Mouse (Mus musculus) liver, postnatal 0 days (tissue): ENCODE results near the gene Arxes1. TPM values are rescaled to one million over a fixed set of nuclear protein-coding genes. Genes with fewer than 3 reads are reported as not detected.
A peak's percentile ranks its signal among the peaks of the same experiment; 100 is the strongest.

ENCODE experiments used
- ATAC-seq: fragments of 200-750 bp; cut with Nextera tagmentation; 2 replicates; pipeline ENCODE4 v1.8.0; 2017; ENCODE audit warnings: mild to moderate bottlenecking, moderate library complexity
- DNase-seq: peaks from one replicate; pipeline ENCODE4 v3.0.0-alpha.2; 2016
- H3K27ac ChIP-seq: fragments of 300-500 bp; sonication (generic); 2 replicates; pipeline ENCODE4 v1.5.1; 2014; ENCODE audit warnings: antibody characterized with exemption, moderate library complexity, mild to moderate bottlenecking, low read depth
- H3K27me3 ChIP-seq: fragments of 300-500 bp; sonication (generic); 2 replicates; pipeline ENCODE4 v1.6.1; 2014; ENCODE audit warnings: low read length, control low read depth, mixed read lengths; ENCODE audit not compliant: insufficient read depth
- H3K36me3 ChIP-seq: fragments of 300-500 bp; sonication (generic); replicated peaks from 2 replicates; pipeline ENCODE4 v1.6.1; 2014; ENCODE audit warnings: mild to moderate bottlenecking, control low read depth, low read length, moderate library complexity, mixed read lengths; ENCODE audit not compliant: insufficient read depth
- H3K4me1 ChIP-seq: fragments of 300-500 bp; sonication (generic); 2 replicates; pipeline ENCODE4 v1.6.1; 2014; ENCODE audit warnings: antibody characterized with exemption, mild to moderate bottlenecking, control low read depth; ENCODE audit not compliant: insufficient read depth
- H3K4me2 ChIP-seq: fragments of 300-500 bp; sonication (generic); 2 replicates; pipeline ENCODE4 v1.6.1; 2014; ENCODE audit warnings: low read depth, mild to moderate bottlenecking, low read length, moderate library complexity, mixed read lengths
- H3K4me3 ChIP-seq: fragments of 300-500 bp; sonication (generic); 2 replicates; pipeline ENCODE4 v1.5.1; 2014; ENCODE audit warnings: low read depth, low read length
- H3K9ac ChIP-seq: fragments of 300-500 bp; sonication (generic); replicated peaks from 2 replicates; pipeline ENCODE4 v1.6.1; 2014; ENCODE audit warnings: mild to moderate bottlenecking, moderate library complexity
- H3K9me3 ChIP-seq: fragments of 300-500 bp; sonication (generic); 2 replicates; pipeline ENCODE4 v1.6.1; 2016; ENCODE audit warnings: mild to moderate bottlenecking, control low read depth, low read length, mixed read lengths
- CTCF ChIP-seq: sonication (generic); IDR thresholded peaks from 2 replicates; pipeline ENCODE4 v1.5.1; 2016; ENCODE audit warnings: antibody characterized with exemption, low read depth
- EP300 ChIP-seq: IDR thresholded peaks from 2 replicates; pipeline ENCODE4 v1.6.1; 2016; ENCODE audit warnings: antibody characterized with exemption, low read depth, mild to moderate bottlenecking
- WGBS: fragments of 180-500 bp; shearing (Covaris S2); extraction: QIAGEN DNeasy Blood & Tissue Kit; methylation state at CpG from one replicate; pipeline ENCODE4 v1.1.7; 2014; ENCODE audit not compliant: insufficient replicate concordance; 5-methylcytosine and 5-hydroxymethylcytosine counted together
- polyA plus RNA-seq: library from polyadenylated mRNA; unstranded; fragments of >200 nt; fragmentation: Nextera tagmentation; extraction: Ambion mirVana; gene quantifications from 2 replicates; pipeline ENCODE4 v1.2.1, GENCODE M21; 2015

The Arxes1 gene
- polyA plus RNA-seq, 1 experiment from 2014 or later = 3.8 TPM

DNA sequence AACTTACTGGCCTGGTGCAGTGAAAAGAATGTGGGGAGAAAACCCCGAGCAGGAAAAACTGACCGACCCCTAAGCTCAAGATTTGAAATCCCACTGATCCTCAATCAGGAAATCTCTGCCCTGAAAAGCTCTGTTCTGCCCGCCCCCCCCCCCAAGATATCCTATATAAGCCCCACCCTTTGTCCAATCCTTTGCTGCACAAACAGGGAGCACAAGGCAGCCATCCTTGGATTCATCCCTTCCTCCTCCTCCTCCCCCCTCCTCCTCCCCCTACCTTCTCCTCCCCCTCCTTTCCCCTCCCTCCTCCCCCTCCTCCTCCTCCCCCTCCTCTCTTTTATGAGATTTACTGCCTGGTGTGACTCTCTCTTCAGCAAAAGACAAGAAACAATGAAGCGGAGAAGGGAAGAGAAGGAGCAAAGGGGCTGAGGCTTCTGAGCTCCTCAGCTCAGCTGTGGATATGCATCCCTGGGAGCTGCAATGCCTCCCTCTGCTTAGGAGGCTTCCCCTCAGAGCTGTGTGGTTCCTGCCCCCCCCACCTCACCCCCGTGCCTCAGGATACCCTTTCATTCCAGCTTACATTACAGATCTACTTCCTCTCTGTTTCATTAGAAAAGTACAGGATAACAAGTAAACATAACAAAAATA is 25.8 kb upstream of the Arxes1 start:
- TF ChIP-seq CTCF (no peak), EP300 (no peak)
- H3K9me3 ChIP-seq = no peaks in the 10 kb centered on the region
- H3K9ac ChIP-seq = no peak overlapping the region
- H3K27me3 ChIP-seq = no peaks in the 10 kb centered on the region
- DNase-seq (no peak), ATAC-seq (no peak)
- H3K4me2 ChIP-seq = no peak overlapping the region
- 46% methylated on average over 4 of the region's 5 CpGs for WGBS
- no peak overlapping the region for H3K4me3 ChIP-seq
- no peak overlapping the region for H3K27ac ChIP-seq
- no peaks in the 10 kb centered on the region for H3K4me1 ChIP-seq
- H3K36me3 ChIP-seq = no peaks in the 10 kb centered on the region

DNA sequence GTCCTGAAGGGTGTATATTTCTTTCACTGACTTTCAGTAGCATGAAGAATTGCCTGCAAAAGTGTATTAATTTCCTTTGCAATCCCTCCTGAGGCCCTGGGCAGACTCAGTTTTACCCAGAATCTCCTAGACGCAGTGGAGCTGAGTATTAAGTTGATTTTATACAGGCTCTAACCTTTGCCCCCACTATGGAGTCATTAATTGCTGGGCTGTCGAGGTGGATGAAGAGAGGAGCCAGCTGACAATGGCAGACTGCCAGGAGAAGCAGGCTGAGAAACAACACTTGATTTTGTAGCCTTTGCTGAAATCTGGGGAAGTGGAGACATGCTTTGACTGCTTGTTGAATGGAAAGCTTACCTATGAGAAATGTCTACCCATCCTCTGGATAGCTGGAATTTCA is 18.8 kb upstream of the Arxes1 start:
- no peaks in the 10 kb centered on the region for H3K4me1 ChIP-seq
- 45% methylated on average over 2 of the region's 2 CpGs for WGBS
- no peak overlapping the region for H3K27ac ChIP-seq
- no peak for TF ChIP-seq CTCF
- TF ChIP-seq EP300 = no peak
- no peaks in the 10 kb centered on the region for H3K27me3 ChIP-seq
- H3K4me2 ChIP-seq = no peak overlapping the region
- no peak for DNase-seq
- no peaks in the 10 kb centered on the region; the same call in 1 of the 2 replicates for H3K9me3 ChIP-seq
- H3K36me3 ChIP-seq = no peaks in the 10 kb centered on the region
- no peak overlapping the region for H3K4me3 ChIP-seq
- ATAC-seq = no peak
- no peak overlapping the region for H3K9ac ChIP-seq

DNA sequence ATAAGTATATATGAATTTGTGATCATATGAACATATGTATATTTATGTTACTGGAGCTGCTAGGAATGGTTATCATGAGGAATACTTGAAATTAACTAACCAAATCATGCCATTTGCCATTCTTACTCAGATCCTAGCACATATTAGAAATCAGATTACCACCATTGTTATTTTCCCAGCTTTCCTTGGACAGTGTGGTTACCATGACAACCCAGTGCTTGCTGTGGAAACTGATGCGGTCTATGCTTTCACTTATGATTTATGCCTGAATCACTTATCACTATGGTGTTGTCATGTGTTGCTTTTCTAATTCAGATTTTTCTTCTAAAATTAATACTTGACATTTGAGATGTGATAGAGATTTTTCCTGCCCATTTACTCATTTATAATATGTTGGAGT is 2.8 kb upstream of the Arxes1 start:
- Histone ChIP-seq H3K4me1 (no peaks in the 10 kb centered on the region), H3K4me2 (no peak overlapping the region), H3K4me3 (no peak overlapping the region), H3K9me3 (no peaks in the 10 kb centered on the region), H3K27me3 (peaks cover 5% of the 10 kb centered on the region; the same call in 1 of the 2 replicates), H3K27ac (no peak overlapping the region), H3K36me3 (no peaks in the 10 kb centered on the region), H3K9ac (no peak overlapping the region)
- DNase-seq (no peak), ATAC-seq (no peak)
- 72% methylated on average over 1 of the region's 1 CpGs for WGBS
- TF ChIP-seq EP300 (no peak), CTCF (no peak)

DNA sequence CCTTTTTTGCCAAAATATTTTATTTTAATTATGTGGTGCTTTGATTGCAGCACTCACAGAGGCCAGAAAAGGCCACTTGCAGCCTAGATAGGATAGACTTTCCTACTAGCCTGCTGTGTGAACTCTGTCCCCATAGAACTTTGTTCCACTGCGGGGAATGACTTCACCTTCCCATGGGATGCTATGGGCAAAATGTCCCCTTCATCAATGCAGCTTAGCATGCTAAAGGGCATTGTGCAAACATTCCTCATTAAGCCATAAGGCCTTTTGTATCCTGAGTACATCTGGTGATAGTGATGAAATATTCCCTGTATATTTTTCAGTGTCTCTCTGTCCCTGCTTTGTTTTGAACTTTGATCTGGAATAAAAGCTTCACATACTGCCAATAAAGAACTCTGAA is 10.6 kb downstream of the Arxes1 start:
- Histone ChIP-seq H3K36me3 (no peaks in the 10 kb centered on the region), H3K9ac (no peak overlapping the region), H3K4me3 (no peak overlapping the region), H3K9me3 (no peaks in the 10 kb centered on the region), H3K27ac (no peak overlapping the region), H3K4me2 (no peak overlapping the region), H3K27me3 (no peaks in the 10 kb centered on the region; the same call in 1 of the 2 replicates), H3K4me1 (no peaks in the 10 kb centered on the region)
- ATAC-seq = peak; percentile 71
- TF ChIP-seq EP300 = peak; percentile 51; the same call in 1 of the 2 replicates
- no peak for TF ChIP-seq CTCF
- DNase-seq = no peak
- 61% methylated on average over 1 of the region's 1 CpGs for WGBS

DNA sequence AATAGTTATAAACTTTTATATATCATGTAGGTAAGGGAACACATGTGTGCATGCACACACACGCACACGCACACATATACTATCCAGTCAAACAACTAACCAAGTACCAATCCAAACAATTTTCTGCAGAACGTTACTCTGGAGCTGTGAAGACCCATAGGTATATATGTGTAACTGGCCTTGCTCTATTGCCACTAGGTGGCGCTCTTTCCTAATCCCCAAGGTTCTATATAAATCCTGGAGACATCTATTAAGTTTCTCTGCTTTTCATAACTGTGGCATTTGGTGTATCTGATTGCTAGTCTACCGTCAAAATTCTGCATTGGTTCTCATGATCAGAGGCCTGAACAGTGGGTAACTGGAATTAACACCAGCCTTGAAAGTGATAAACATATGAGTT is 14.4 kb downstream of the Arxes1 start:
- TF ChIP-seq CTCF (peak; percentile 76), EP300 (no peak)
- no peak overlapping the region for H3K27ac ChIP-seq
- peak; percentile 45 for DNase-seq
- ATAC-seq = no peak
- no peak overlapping the region for H3K4me2 ChIP-seq
- H3K4me1 ChIP-seq = no peaks in the 10 kb centered on the region
- H3K4me3 ChIP-seq = no peak overlapping the region
- H3K27me3 ChIP-seq = no peaks in the 10 kb centered on the region; the same call in 1 of the 2 replicates
- H3K36me3 ChIP-seq = no peaks in the 10 kb centered on the region
- 14% methylated on average over 5 of the region's 5 CpGs for WGBS
- H3K9me3 ChIP-seq = no peaks in the 10 kb centered on the region
- H3K9ac ChIP-seq = no peak overlapping the region

DNA sequence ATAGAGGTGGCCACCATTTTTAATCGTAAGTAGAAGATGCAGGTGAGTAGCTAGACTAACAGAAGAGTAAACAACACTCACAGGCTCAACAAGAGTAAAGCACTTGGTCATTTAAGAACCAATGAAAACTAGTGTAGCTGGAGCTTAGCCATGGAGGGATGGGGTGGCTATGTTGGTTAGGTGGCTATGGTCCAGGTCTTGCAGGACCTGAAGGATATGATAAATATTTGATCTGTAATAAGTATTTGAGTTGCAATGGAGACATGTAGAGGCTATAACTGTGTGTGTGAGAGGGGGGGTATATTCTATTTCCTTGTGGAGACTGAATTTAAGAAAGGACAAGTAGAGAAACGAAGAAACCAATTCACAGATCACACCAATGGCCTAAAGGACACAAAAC is 18.1 kb downstream of the Arxes1 start:
- Histone ChIP-seq H3K9me3 (no peaks in the 10 kb centered on the region), H3K9ac (no peak overlapping the region), H3K4me1 (no peaks in the 10 kb centered on the region), H3K27me3 (no peaks in the 10 kb centered on the region), H3K36me3 (no peaks in the 10 kb centered on the region), H3K4me2 (no peak overlapping the region), H3K27ac (no peak overlapping the region), H3K4me3 (no peak overlapping the region)
- 76% methylated on average over 2 of the region's 2 CpGs for WGBS
- no peak for ATAC-seq
- no peak for TF ChIP-seq EP300
- DNase-seq = no peak
